Mouse (Mus musculus) urinary bladder, postnatal 25 days (tissue): ENCODE results near the gene Hoxd8.

Experiments
- DNase-seq: peaks from one replicate; pipeline ENCODE4 v3.0.0; 2022; ENCODE audit warnings: low spot score

The Hoxd8 gene

DNA sequence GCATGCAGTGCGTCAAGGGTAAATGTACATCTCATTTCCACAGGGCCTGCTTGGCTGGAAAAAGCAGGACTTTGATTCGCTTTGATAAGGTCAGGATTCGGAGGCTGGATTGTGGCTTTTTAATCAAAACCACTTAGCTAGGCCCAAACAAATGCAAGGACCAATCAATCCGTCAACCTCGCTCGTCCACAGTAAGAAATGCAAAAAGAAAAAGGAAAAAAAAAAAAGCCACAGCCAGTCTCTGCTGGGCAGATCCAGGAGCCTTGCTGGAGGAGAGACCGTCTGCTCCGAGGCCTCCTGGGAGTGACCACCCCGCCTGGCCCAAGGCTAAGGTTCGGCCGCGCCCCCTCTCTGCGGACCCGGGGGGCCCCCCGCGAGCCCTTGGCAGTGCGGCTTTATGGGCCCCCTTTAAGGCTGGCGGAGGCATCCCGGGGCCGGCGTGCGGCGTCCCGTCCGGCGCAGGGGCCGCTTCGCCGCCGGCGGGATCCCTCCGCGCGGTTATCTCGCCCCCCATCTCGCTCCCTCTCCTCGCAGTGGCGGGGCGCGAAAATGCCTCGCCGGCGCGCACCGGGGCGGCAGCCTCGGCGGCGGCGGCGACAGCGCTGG is at the start of gene Hoxd8:
Gene Hoxd8, plus strand, starts transcription at position 223 of the 606 bp plus-strand sequence.
- DNase-seq = peak; percentile 83

DNA sequence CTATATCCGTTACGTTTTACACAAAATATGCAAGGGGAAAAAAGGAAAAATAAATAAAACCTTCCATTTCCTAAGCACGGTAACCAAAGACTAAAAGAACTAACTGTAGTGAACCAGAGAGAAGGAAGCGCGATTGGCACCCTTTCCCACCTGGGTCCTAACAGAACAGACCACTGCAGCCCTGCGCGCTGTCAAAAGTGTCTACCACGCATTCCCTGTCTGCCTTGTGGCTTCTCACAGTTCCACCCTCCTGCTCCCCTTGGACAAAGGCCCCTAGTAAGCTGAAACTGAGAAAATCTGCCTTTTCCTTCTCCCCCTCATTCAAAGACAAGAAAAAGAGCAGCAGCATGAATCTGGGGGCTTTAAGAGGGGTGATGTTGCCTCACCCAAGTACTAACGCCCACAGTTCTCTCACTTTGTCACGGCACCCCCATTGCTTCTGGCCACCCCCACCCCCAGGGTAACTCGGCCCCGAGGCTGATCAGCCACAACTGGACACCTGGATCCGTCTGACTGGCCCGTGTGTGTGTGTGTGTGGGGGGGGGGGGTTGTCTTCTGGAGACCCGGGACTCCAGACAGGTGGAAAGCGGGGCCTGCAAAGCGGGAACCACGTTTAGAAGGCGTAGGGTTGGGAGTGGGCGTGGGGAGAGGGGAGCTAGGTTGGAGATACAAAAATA is 49.5 kb upstream of the Hoxd8 start:
- no peak for DNase-seq

- DNase-seq = peak; percentile 58
Observed at GRCm38 (mm10) chr2:74655420-74655781, 49.0 kb upstream of the Hoxd8 start.

GRCm38 (mm10) chr2:74655821-74656631 is 48.4 kb upstream of the Hoxd8 start:
- DNase-seq = peak; percentile 15

DNA sequence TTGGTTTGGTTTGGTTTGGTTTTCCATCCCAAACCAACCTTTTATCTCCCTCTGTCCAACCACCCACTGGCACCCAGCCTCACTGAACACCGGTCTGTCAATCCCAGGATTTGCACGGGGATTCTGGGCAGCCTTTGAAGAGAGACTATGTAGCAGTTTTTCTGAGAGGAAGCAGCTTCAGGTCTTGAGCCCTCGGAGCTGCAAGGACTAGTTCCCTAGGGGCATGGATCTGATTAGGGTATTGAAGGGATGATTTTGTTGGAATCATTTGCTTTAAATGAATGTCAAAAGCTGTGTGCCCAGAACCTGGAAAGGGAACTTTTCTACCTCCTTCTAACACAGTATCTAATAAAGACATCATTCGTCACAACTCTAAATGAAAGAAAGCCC is 47.8 kb upstream of the Hoxd8 start:
- no peak for DNase-seq

GRCm38 (mm10) chr2:74657251-74658023 is 47.0 kb upstream of the Hoxd8 start:
- DNase-seq = peak; percentile 19

DNA sequence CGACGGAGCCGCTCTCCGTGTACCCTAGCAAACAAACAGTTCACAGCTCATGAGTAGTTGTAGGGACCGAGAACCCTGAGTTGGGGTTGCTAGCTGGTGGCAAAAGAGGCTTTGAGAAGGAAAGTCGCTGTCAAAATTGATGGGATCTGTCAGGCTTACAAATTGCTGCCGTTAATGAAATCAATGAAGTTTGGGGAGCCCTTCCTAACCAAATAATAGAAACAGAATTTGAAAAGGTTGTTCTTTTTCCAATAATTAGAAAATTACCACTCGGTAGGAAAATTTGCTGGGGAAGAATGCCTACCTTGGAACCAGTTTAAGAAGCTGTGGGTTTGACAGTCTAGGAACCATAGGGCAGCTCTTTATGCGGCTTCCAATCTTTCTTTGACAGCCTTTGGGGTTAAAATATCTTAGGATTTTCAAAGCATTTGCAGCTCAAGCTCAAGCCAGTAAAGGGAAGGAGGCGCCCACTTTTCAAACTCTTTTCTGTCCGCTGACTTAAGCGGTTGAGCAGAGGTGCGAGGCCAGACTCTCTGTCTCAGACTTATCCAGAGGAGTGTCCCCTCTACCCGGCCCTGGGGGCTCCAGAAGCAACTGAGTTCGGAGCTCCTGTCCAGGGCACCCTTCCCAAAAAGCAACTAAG is 46.3 kb upstream of the Hoxd8 start:
- no peak for DNase-seq

DNA sequence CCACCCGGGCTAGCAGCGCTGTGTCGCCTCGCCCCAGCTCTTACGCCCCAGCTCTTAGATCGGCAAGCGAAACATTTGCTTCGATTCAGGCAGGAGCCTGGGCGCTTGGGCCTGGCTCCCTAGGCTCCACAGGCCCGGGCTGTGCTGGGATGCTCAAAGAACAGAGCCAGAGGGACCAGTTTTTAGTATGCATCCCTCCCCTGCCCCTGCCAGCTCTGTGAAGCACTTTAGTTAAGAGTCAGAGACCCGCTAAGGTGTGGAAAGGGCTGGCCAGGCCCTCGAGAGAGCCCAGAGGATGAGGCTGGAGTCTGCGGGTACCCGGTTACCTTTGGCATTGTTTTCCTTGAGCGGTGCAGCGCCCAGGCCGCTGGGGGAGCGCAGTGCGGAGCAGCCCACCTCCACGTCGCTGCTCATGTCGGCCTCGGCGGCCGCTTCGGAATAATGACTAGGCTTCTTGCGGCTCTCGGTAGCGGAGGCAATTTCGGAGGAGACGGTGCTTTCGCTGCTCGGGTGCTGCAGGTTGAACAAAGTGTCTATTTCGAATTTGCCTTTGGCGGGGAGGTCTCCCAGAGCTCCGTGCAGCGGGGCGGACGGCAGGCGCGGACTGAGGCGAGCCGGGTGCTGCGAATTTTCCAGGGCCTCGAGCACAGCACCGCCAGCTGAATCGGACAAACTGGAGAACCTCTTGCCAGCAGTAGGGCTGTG is 45.6 kb upstream of the Hoxd8 start:
- peak; percentile 18 for DNase-seq

DNA sequence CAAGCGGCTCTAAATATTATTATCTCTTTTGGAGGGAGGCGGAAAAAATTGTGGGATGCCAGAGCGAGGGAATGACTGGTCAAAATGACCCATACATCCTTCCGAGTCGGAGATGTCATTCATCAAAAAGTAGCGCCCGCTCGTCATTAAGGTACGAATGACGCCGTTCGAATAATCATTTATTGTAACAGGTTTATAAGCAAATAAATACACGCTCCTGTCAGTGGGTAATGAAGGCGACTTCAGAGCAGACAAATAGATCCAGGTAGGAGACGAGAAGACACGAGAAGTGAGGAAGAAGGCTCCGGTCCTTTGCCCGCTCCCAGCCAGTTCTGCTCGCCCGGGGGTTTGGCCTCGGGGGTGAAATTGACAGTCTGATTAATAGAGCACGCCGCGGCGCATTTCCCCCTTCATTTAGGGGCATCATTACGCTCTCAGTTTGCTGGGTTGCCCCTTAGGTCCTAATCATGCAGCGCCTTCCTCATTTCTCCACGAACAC is 44.9 kb upstream of the Hoxd8 start, which contains the start of gene Evx2:
Gene Evx2, minus strand, starts transcription at position 51 of the 499 bp plus-strand sequence.
- DNase-seq = no peak

- no peak for DNase-seq
Observed at GRCm38 (mm10) chr2:74660421-74661375, 43.7 kb upstream of the Hoxd8 start.

DNA sequence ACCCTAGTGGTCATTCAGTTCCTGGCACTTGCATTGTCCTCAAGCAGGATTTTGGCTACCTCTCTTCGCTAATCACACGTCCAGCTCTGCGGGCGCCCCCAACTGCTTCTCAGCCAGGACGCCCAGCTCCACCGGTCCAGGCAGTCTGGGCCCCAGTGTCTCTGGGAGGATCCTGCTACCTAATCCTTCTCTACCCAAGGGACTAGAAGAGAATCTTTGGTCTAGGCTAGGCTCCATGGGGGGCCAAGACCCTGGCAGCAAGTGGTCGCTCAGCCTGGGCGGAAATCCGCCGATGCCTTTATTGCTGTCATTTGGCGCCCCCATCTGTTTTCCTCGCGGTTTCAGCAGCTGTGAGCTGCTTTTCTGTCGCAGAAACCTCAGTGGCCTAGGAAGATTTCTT is 42.7 kb upstream of the Hoxd8 start:
- DNase-seq = peak; percentile 23

DNA sequence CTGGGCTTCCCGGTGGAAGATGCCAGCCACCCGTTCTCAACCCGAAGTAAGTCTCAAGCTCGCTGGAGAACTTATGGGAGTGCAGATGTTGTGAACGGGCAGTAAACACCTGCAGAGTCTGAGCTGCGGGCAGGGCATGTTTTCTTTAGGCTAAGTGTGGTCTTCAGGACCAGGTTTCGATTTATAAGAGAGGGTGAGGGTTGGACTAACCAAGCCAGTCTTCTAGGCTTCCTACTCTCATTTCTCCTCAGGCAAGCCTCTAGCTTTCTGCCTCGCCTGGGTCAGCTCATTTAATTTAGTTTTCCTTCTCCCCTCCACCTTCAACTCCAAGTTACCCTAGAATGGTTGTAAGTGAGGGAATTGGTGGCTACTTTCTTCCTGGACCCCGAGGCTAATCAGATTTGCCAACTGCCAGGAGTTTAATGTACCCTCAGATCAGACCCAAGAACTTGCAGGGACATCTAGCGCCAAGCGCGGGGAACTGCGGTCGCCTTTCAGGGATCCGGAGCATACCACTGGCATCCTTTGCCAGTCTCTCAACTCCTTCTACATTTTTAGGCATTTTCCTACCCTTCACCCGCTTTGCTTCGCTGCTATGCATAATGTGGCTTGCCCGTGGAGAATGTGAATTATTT is 41.0 kb upstream of the Hoxd8 start:
- peak; percentile 18 for DNase-seq

DNA sequence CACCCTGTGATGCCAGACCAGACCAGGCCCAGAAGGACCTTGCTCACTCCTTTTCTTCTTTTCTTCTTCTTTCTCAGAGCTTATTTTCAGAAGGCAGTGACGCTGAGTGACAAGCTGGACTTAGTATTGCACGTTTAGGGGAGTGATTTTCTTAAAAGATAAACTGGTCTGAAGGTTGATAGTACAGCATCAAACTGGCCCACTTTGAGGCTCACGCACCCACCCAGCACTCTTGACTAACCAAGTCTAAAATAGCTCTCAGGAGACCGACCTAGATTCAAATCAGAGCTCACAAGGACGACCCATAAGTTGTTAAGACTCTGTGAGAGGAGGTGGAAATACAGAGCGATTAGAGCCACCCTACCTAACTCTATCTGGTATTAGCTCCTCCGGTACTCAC is 38.0 kb upstream of the Hoxd8 start:
- DNase-seq = no peak

DNA sequence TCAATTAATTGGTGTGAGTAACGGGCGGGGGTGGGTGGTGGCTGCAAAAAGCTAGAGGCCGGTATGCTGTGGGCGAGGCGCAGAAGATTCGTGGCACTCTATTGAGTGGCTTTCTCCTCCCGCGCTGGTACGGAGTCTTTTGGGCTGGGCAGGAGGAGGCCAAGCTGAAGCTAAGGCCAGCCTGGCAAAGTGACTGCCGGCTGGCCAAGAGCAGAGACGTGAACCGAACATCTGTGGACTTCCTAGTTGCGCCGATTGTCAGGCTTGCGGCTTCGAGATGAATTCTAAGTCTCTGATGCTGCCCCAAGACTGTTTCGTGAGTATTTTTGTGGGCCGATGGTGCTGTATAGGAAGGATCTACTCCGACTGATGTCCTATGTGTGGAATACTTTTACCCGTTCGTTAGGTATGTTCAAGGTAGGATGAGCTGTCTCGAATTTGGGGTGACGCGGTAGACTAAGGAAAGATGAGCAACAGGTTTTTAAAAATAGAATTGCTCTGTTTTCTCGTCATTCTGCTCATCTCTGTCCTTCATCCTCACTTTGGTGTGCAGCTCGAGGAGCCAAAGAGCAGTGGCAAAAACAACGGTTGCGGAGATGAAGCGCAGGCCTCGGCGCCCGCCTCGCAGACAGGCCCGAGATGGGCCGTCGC is 37.1 kb upstream of the Hoxd8 start:
- no peak for DNase-seq

DNA sequence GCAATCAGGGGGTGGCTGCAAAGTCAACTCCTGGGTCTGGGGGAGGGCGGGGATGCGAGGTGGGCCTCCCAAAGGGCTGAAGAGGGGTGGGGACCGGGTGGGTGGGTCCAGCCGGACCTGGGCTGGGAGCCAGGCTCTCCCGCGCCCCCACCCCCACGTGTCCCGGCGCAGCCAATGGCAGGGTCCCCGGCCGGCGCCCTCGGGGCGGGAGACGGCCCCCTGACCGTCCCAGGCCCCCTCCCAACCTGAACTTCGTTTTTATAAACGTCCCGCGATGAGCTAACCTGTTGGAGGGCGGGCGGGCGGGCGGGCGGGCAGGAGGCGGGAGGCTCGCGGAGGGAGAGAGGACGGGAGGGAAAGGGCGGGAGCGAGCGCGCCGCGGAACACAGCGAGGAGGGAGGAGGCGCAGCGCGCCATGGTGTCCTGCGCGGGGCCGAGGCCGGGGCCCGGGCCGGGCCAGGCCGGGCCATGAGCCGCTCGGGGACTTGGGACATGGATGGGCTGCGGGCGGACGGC is 36.5 kb upstream of the Hoxd8 start, which contains the start of gene Hoxd13:
Gene Hoxd13, plus strand, starts transcription at position 469 of the 516 bp plus-strand sequence.
- peak; percentile 17 for DNase-seq

- peak; percentile 11 for DNase-seq
Observed at GRCm38 (mm10) chr2:74668370-74669229, 35.8 kb upstream of the Hoxd8 start.

DNA sequence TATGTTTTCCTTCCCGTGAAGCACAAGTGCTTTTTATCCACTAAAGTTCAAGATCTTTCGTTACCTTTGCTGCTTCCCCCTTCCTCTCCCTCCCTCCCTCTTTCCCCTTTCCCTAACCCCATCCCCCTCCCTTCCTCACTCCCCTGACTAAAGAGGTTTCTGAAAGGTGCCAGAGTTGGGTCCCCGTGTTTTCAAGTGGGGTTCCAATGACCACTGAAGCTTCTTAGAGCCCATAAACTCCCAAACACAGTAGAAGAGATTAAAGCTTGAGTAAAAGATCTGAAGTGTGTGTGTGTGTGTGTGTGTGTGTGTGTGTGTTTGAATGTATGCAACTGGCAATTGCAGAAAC is 35.2 kb upstream of the Hoxd8 start:
- no peak for DNase-seq
